Mouse (Mus musculus): ENCODE results near the gene Poln. TPM values are rescaled to one million over a fixed set of nuclear protein-coding genes. Genes with fewer than 3 reads are reported as not detected.

Poln gene
- polyA plus RNA-seq, 1 experiment from 2014 or later: 0.52 TPM

- Histone ChIP-seq H3K27me3 (replicated peaks) (no peaks in the 10 kb centered on the region), H3K4me1 (no peaks in the 10 kb centered on the region), H3K9me3 (replicated peaks) (no peaks in the 10 kb centered on the region), H3K4me3 (replicated peaks) (no peak overlapping the region), H3K4me2 (no peak overlapping the region), H3K36me3 (no peaks in the 10 kb centered on the region; the same call in 1 of the 2 replicates), H3K27ac (replicated peaks) (no peak overlapping the region), H3K9ac (replicated peaks) (no peak overlapping the region)
- ATAC-seq (ENCODE audit: low FRiP score): no peak
- 79% methylated on average over 4 of the region's 4 CpGs for WGBS
Observed at GRCm38 (mm10) chr5:34197243-34197642, 28.0 kb upstream of the Poln start.

- no peak overlapping the region for H3K9ac ChIP-seq (replicated peaks)
- no peaks in the 10 kb centered on the region for H3K9me3 ChIP-seq (replicated peaks)
- H3K4me1 ChIP-seq: no peaks in the 10 kb centered on the region
- no peak overlapping the region for H3K4me2 ChIP-seq
- ATAC-seq (ENCODE audit: low FRiP score): no peak
- WGBS: 85% methylated on average over 7 of the region's 7 CpGs
- no peak overlapping the region for H3K27ac ChIP-seq (replicated peaks)
- H3K36me3 ChIP-seq: no peaks in the 10 kb centered on the region; the same call in 1 of the 2 replicates
- H3K4me3 ChIP-seq (replicated peaks): no peak overlapping the region
- H3K27me3 ChIP-seq (replicated peaks): no peaks in the 10 kb centered on the region
Observed at GRCm38 (mm10) chr5:34196423-34196822, 27.2 kb upstream of the Poln start.

- ATAC-seq (ENCODE audit: low FRiP score): no peak
- no peak overlapping the region for H3K9ac ChIP-seq (replicated peaks)
- no peaks in the 10 kb centered on the region for H3K4me1 ChIP-seq
- H3K27me3 ChIP-seq (replicated peaks): no peaks in the 10 kb centered on the region
- H3K9me3 ChIP-seq (replicated peaks): no peaks in the 10 kb centered on the region
- no peak overlapping the region for H3K27ac ChIP-seq (replicated peaks)
- no peak overlapping the region for H3K4me2 ChIP-seq
- no peak overlapping the region for H3K4me3 ChIP-seq (replicated peaks)
- H3K36me3 ChIP-seq: no peaks in the 10 kb centered on the region; the same call in 1 of the 2 replicates
- 94% methylated on average over 12 of the region's 12 CpGs for WGBS
Observed at GRCm38 (mm10) chr5:34195786-34196185, 26.5 kb upstream of the Poln start.

DNA sequence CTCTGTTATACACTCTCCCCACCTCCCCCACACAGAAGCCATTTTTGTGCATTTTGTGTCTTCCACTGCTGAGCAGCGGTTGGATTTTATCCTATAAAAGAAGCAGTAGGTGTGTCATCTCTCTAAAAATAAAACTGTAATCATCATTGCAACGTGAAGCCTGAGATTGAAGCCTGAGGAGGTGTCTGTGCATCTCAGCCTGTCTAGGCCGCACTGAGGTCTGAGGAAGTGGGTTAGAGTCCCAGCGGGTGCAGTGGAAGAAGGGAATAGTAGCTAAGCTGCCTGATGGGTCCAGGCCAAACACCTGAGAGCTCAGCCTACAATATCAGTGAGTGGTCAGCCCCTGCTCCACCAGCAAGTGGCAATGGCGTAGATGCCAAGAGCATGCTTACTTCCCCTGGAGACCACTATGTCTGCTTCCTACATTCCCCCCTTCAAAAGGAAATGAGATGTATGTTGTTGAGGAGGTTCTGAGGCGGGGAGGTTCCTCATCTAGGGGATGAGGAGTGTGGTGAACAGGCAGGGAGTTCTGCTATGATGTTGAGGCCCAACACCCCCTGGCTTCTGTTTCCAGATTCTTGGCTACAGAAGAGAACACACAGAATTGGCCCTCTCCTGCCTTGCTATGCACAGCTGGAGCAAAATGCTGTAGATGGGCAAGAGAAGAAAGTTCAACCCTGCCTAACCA lies 25.9 kb upstream of the Poln start:
- WGBS: 86% methylated on average over 6 of the region's 6 CpGs
- no peaks in the 10 kb centered on the region for H3K27me3 ChIP-seq (replicated peaks)
- H3K9ac ChIP-seq (replicated peaks): no peak overlapping the region
- H3K4me1 ChIP-seq: no peaks in the 10 kb centered on the region
- no peak overlapping the region for H3K4me2 ChIP-seq
- ATAC-seq (ENCODE audit: low FRiP score): no peak
- no peak overlapping the region for H3K4me3 ChIP-seq (replicated peaks)
- no peaks in the 10 kb centered on the region for H3K9me3 ChIP-seq (replicated peaks)
- H3K36me3 ChIP-seq: no peaks in the 10 kb centered on the region; the same call in 1 of the 2 replicates
- no peak overlapping the region for H3K27ac ChIP-seq (replicated peaks)

DNA sequence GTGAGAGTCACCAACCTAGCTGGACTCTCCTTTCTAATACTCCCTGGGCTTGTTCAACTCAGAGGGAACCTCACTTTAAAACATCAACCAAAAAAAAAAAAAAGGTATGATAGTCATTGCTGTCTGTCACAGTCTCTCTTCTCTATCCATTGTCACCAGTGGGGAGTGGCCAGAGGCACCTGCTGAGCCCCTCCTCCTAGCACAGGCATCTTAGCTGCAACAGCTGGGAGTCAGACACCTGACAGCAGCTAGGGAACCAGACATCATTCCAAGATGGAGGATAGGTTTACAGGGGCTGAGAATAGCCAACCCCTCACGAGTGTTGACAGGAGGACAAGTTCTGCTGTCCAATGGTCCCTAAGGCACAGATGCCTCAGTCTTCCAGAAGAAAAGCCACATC lies 25.2 kb upstream of the Poln start:
- no peak overlapping the region for H3K9ac ChIP-seq (replicated peaks)
- H3K9me3 ChIP-seq (replicated peaks): no peaks in the 10 kb centered on the region
- WGBS: 56% methylated on average over 1 of the region's 1 CpGs
- H3K27ac ChIP-seq (replicated peaks): no peak overlapping the region
- H3K4me1 ChIP-seq: no peaks in the 10 kb centered on the region
- H3K4me2 ChIP-seq: no peak overlapping the region
- H3K36me3 ChIP-seq: no peaks in the 10 kb centered on the region; the same call in 1 of the 2 replicates
- H3K27me3 ChIP-seq (replicated peaks): no peaks in the 10 kb centered on the region
- H3K4me3 ChIP-seq (replicated peaks): no peak overlapping the region
- no peak for ATAC-seq (ENCODE audit: low FRiP score)

DNA sequence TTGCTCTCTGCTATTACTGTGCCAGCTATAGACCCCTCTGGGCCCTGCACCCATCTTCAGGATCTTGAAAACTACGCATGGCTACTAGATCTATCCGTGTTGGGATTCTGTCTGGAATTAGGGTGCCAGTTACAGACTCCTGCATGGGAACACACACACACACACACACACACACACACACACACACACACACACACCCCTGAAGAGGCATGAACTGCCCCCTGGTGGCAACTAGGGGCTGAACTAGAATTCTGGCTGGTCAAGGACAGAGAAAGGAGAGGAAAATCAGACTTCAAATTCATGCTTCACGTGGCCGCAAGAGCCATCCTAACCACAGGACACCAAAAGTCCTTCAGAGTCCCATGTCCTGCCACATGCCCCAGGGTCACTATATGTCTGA lies 22.6 kb upstream of the Poln start:
- H3K4me3 ChIP-seq (replicated peaks): no peak overlapping the region
- H3K27ac ChIP-seq (replicated peaks): no peak overlapping the region
- no peak for ATAC-seq (ENCODE audit: low FRiP score)
- no peak overlapping the region for H3K4me2 ChIP-seq
- 81% methylated on average over 4 of the region's 4 CpGs for WGBS
- no peak overlapping the region for H3K9ac ChIP-seq (replicated peaks)
- no peaks in the 10 kb centered on the region for H3K27me3 ChIP-seq (replicated peaks)
- H3K36me3 ChIP-seq: no peaks in the 10 kb centered on the region; the same call in 1 of the 2 replicates
- peaks cover 13% of the 10 kb centered on the region for H3K4me1 ChIP-seq
- H3K9me3 ChIP-seq (replicated peaks): no peaks in the 10 kb centered on the region

GRCm38 (mm10) chr5:34191021-34191420 lies 21.8 kb upstream of the Poln start:
- no peak for ATAC-seq (ENCODE audit: low FRiP score)
- no peaks in the 10 kb centered on the region for H3K9me3 ChIP-seq (replicated peaks)
- WGBS: 53% methylated on average over 4 of the region's 4 CpGs

DNA sequence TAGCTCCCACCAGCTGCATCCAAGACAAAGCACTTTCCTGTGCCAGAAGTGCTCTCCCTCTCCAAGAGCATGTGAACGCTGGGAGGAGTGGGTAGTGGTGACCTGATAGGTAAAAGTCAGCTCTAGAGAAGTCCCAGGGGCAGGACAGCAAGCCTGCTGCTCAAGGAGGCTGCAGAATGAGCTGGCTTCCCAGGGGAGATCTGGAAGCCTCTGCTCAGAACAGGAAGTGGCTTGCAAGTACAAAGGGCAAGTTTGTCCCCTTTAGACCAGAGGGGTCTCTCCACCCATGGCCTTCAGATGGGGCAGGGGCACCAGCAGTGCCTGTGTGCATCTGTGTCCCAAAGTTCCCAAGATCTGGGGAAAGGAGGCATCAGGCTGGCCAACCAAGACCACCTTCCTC lies 20.3 kb upstream of the Poln start:
- Histone ChIP-seq H3K27me3 (replicated peaks) (no peaks in the 10 kb centered on the region), H3K27ac (replicated peaks) (no peak overlapping the region), H3K4me2 (no peak overlapping the region), H3K9me3 (replicated peaks) (no peaks in the 10 kb centered on the region), H3K9ac (replicated peaks) (no peak overlapping the region), H3K4me3 (replicated peaks) (no peak overlapping the region), H3K4me1 (peaks cover 36% of the 10 kb centered on the region), H3K36me3 (no peaks in the 10 kb centered on the region; the same call in 1 of the 2 replicates)
- WGBS: 73% methylated on average over 1 of the region's 1 CpGs
- no peak for ATAC-seq (ENCODE audit: low FRiP score)

More at GRCm38 (mm10) chr5:34191021-34191420, 21.8 kb upstream of the Poln start:
- H3K9ac ChIP-seq (replicated peaks): no peak overlapping the region
- no peaks in the 10 kb centered on the region for H3K27me3 ChIP-seq (replicated peaks)
- no peak overlapping the region for H3K27ac ChIP-seq (replicated peaks)
- H3K36me3 ChIP-seq: no peaks in the 10 kb centered on the region; the same call in 1 of the 2 replicates
- H3K4me3 ChIP-seq (replicated peaks): no peak overlapping the region
- peaks cover 21% of the 10 kb centered on the region for H3K4me1 ChIP-seq
- H3K4me2 ChIP-seq: no peak overlapping the region

DNA sequence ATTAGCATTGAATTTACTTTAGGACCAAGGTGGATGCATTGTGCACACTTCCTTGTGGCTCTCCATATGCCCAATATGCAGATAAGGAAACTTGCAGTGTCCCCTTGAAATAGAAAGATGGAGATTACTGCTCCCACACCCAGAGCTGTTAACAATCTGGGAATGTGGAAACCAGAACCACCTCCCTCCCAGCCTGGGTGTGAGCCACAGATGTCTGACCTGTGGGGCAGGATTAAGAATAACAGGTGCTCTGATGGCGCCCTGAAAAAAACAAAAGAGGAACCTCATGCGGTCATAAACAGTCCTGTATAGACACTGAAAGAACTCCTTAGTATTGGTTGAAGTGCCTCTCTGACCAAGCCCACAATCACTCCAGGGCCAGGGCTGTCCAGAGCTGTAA lies 19.6 kb upstream of the Poln start:
- no peak for ATAC-seq (ENCODE audit: low FRiP score)
- WGBS: 79% methylated on average over 2 of the region's 2 CpGs
- peaks cover 43% of the 10 kb centered on the region for H3K4me1 ChIP-seq
- H3K27ac ChIP-seq (replicated peaks): no peak overlapping the region
- no peaks in the 10 kb centered on the region for H3K9me3 ChIP-seq (replicated peaks)
- peak overlapping the region; percentile 54 for H3K9ac ChIP-seq (replicated peaks)
- H3K4me3 ChIP-seq (replicated peaks): peak overlapping the region; percentile 91
- no peaks in the 10 kb centered on the region; the same call in 1 of the 2 replicates for H3K36me3 ChIP-seq
- peak overlapping the region; percentile 94 for H3K4me2 ChIP-seq
- H3K27me3 ChIP-seq (replicated peaks): no peaks in the 10 kb centered on the region

DNA sequence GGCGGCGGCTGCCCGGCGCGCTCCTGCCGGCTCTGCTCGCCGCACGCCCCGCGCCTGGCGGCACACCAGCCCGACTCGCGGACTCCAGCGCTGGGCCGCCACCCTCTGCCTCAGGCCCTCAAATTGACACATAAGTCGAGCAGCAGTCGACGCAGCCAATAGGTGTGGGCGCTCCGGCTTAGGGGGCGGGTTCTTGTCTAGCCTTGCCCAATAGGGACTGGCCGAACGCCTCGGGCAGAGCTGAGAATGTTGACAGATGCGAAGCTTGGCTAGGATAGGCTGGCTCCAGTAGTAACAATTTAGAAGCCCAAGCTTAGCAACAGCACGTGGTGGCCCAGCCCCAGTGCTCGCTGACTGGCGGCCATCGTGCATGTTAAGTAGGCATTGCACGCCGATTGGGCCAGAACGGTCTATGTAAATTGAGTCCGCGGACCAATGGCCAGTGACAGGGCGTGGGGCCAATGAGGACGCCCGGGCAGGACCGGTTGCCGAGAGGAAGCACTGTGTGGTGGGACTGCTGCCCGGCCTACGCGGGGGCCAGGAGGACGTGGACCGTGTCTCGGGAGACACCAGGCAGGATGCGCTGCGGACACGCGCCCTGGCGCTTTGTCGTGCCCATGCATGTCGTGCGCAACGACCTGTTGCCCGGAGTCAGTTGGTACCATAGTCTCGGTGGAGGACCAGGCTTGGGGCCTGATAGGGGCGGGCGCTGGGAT lies 18.5 kb upstream of the Poln start, which contains the start of gene Mxd4:
Gene Mxd4, minus strand, starts transcription at position 120 of the 716 bp plus-strand sequence.
- Histone ChIP-seq H3K36me3 (peaks cover 5% of the 10 kb centered on the region; the same call in 1 of the 2 replicates), H3K27ac (replicated peaks) (peak within 1 kb of the TSS; percentile 93), H3K27me3 (replicated peaks) (no peaks in the 10 kb centered on the region), H3K4me1 (peaks cover 54% of the 10 kb centered on the region), H3K4me2 (peak within 1 kb of the TSS; percentile 94), H3K4me3 (replicated peaks) (peak within 1 kb of the TSS; percentile 91), H3K9ac (replicated peaks) (peak within 1 kb of the TSS; percentile 74), H3K9me3 (replicated peaks) (no peaks in the 10 kb centered on the region)
- WGBS: under 1% methylated on average over 60 of the region's 60 CpGs
- peak; percentile 98 for ATAC-seq (ENCODE audit: low FRiP score)

DNA sequence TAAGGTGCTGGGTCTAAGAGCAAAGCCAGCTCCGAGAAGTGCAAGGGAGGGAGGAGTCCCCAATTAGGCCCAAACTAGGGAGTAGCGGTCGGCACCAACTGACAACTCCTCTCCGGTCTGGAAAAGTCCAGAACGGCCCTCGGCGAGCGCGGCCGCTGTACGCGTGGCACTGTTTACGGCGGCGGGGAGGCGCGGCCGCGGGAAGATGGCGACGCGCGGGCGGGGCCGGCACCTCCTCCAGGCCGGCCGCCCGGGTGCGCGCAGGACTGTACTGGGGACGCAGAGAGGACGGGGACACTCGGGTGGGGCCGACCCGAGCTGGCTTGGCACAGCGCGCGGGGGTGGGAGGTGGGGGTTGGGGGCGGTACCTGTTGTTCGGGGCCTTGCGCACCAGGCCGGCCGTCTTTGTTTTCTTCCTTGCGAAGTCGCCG lies 17.7 kb upstream of the Poln start:
- H3K4me3 ChIP-seq (replicated peaks): peak overlapping the region; percentile 91
- peak overlapping the region; percentile 74 for H3K9ac ChIP-seq (replicated peaks)
- ATAC-seq (ENCODE audit: low FRiP score): peak; percentile 46
- peak overlapping the region; percentile 93 for H3K27ac ChIP-seq (replicated peaks)
- peak overlapping the region; percentile 94 for H3K4me2 ChIP-seq
- H3K27me3 ChIP-seq (replicated peaks): no peaks in the 10 kb centered on the region
- H3K9me3 ChIP-seq (replicated peaks): no peaks in the 10 kb centered on the region
- H3K4me1 ChIP-seq: peaks cover 61% of the 10 kb centered on the region
- WGBS: under 1% methylated on average over 33 of the region's 46 CpGs
- peaks cover 13% of the 10 kb centered on the region for H3K36me3 ChIP-seq

DNA sequence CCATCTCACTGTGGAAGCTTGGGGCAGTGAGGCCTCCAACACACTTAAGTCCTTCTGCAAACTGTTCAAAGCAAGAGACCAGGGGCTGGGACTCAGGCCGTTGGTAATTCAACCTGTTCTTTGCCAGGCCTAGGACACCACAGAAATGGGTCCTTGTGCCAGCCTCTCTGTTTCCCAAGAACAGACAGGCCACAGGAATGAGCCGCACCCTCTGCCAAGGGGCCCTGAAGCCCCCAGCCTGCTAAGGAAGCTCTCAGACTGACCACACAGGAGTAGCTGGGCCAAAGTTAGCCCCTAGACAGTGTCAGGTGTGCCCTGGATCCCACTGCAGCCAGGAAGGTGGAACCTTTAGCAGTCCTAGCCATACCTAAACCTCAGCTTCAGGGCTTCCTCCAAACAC lies 17.1 kb upstream of the Poln start:
- 0 out of 2 replicates have a peak overlapping the region, but pooled peaks have one; percentile 93 for H3K27ac ChIP-seq (replicated peaks)
- H3K9ac ChIP-seq (replicated peaks): peak overlapping the region; percentile 74
- no peaks in the 10 kb centered on the region for H3K9me3 ChIP-seq (replicated peaks)
- WGBS: 66% methylated on average over 2 of the region's 2 CpGs
- peak overlapping the region; percentile 91 for H3K4me3 ChIP-seq (replicated peaks)
- ATAC-seq (ENCODE audit: low FRiP score): no peak
- peaks cover 61% of the 10 kb centered on the region for H3K4me1 ChIP-seq
- no peaks in the 10 kb centered on the region for H3K27me3 ChIP-seq (replicated peaks)
- H3K4me2 ChIP-seq: peak overlapping the region; percentile 94
- peaks cover 18% of the 10 kb centered on the region for H3K36me3 ChIP-seq

Measured in neural tube, embryonic 15.5 days (tissue).